Mouse (Mus musculus): ENCODE results near the gene Gm7995.
"Not testable (repeated sequence)": the region's sequence is repeated elsewhere in the genome, so short reads cannot be mapped to it uniquely, and the experiment has no call there.

Gene Gm7995

GRCm38 (mm10) chr14:42309910-42310309 lies at the start of gene Gm7995:
Gm7995 (plus strand) TSS chr14:42310210.
- DNase-seq (ENCODE audit: extremely low read depth, low read depth), result not testable (repeated sequence)

- DNase-seq (ENCODE audit: extremely low read depth, low read depth), result not testable (repeated sequence)
Measured at GRCm38 (mm10) chr14:42297258-42297657, 12.8 kb upstream of the Gm7995 start, which contains the start of gene Gm9611. Gm9611 (minus strand) TSS chr14:42297358.
